Mouse (Mus musculus) bone marrow, adult 2 months (tissue): ENCODE results near the gene Aifm2.

Source experiments
- CTCF ChIP-seq: fragments of 200-500 bp; IDR thresholded peaks from 2 replicates; pipeline ENCODE4 v1.5.1; 2011; ENCODE audit warnings: low read length, control low read depth; ENCODE audit not compliant: control insufficient read depth, insufficient read depth
- POLR2A ChIP-seq: fragments of 200-500 bp; IDR thresholded peaks from 2 replicates; pipeline ENCODE4 v1.6.1; 2011; ENCODE audit warnings: low read depth, mild to moderate bottlenecking, control low read depth, low read length, borderline replicate concordance; ENCODE audit not compliant: control insufficient read depth

DNA sequence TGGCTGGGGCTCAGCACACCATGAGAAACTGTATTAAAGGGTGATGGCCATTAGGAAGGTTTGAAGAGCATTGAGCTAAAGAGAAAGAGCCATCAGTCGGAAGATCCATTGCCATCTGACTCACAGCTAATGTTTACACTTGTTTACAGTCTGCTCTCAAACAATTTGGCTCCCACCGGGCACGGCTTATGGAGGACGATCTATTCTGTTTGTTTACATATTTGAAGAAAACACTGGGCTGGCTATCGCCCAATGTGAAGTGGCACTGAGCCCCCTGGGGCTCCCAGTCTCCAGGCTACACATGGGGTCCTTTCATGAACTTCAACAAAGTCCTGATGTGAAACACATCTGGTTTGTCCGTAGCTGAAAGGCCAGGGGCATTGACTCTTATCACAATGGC lies 51.7 kb downstream of the Aifm2 start:
- TF ChIP-seq CTCF (no peak), POLR2A (no peak)
